Mouse (Mus musculus): Measurements from ENCODE around the gene Egr2. TPM values are rescaled to one million over a fixed set of nuclear protein-coding genes. Genes with fewer than 3 reads are reported as not detected.

Gene Egr2
- polyA plus RNA-seq, 1 experiment = 3.9 TPM

GRCm38 (mm10) chr10:67559765-67560394 lies 24.6 kb downstream of the Egr2 start:
- TF ChIP-seq FLI1 (IDR thresholded peaks at IDR 0.05; ENCODE audit: low read length) = no peak
- TF ChIP-seq GATA1 (IDR thresholded peaks at IDR 0.05; ENCODE audit: borderline replicate concordance, low read length) = no peak
- no peak overlapping the region for H3K4me3 ChIP-seq (replicated peaks)
- no peaks in the 10 kb centered on the region for H3K36me3 ChIP-seq (replicated peaks; ENCODE audit: low read length)
- H3K4me1 ChIP-seq = no peaks in the 10 kb centered on the region
- H3K9me3 ChIP-seq = peaks cover 24% of the 10 kb centered on the region
- H3K27me3 ChIP-seq (replicated peaks) = peaks cover 8% of the 10 kb centered on the region

GRCm38 (mm10) chr10:67561185-67561584 lies 25.9 kb downstream of the Egr2 start:
- TF ChIP-seq GATA1 (IDR thresholded peaks at IDR 0.05; ENCODE audit: borderline replicate concordance, low read length) = no peak
- TF ChIP-seq FLI1 (IDR thresholded peaks at IDR 0.05; ENCODE audit: low read length) = no peak

GRCm38 (mm10) chr10:67564509-67564908 lies 29.2 kb downstream of the Egr2 start:
- Histone ChIP-seq H3K4me3 (replicated peaks) (no peak overlapping the region), H3K27me3 (replicated peaks) (peaks cover 6% of the 10 kb centered on the region), H3K4me1 (peaks cover 5% of the 10 kb centered on the region; the same call in 1 of the 2 replicates), H3K9me3 (no peaks in the 10 kb centered on the region), H3K36me3 (replicated peaks; ENCODE audit: low read length) (no peaks in the 10 kb centered on the region)
- TF ChIP-seq FLI1 (IDR thresholded peaks at IDR 0.05; ENCODE audit: low read length) (no peak), GATA1 (IDR thresholded peaks at IDR 0.05; ENCODE audit: borderline replicate concordance, low read length) (no peak)

More at GRCm38 (mm10) chr10:67561185-67561584, 25.9 kb downstream of the Egr2 start:
- no peak overlapping the region for H3K4me3 ChIP-seq (replicated peaks)
- H3K9me3 ChIP-seq = peaks cover 22% of the 10 kb centered on the region
- peaks cover 8% of the 10 kb centered on the region for H3K27me3 ChIP-seq (replicated peaks)
- no peaks in the 10 kb centered on the region for H3K36me3 ChIP-seq (replicated peaks; ENCODE audit: low read length)
- H3K4me1 ChIP-seq = peaks cover 2% of the 10 kb centered on the region; the same call in 1 of the 2 replicates

GRCm38 (mm10) chr10:67566104-67566503 lies 30.8 kb downstream of the Egr2 start:
- Histone ChIP-seq H3K4me1 (peaks cover 5% of the 10 kb centered on the region; the same call in 1 of the 2 replicates), H3K9me3 (no peaks in the 10 kb centered on the region), H3K27me3 (replicated peaks) (peaks cover 5% of the 10 kb centered on the region), H3K4me3 (replicated peaks) (no peak overlapping the region), H3K36me3 (replicated peaks; ENCODE audit: low read length) (no peaks in the 10 kb centered on the region)
- TF ChIP-seq FLI1 (IDR thresholded peaks at IDR 0.05; ENCODE audit: low read length) = no peak
- TF ChIP-seq GATA1 (IDR thresholded peaks at IDR 0.05; ENCODE audit: borderline replicate concordance, low read length) = no peak

- TF ChIP-seq GATA1 (IDR thresholded peaks at IDR 0.05; ENCODE audit: borderline replicate concordance, low read length) (no peak), FLI1 (IDR thresholded peaks at IDR 0.05; ENCODE audit: low read length) (no peak)
- no peaks in the 10 kb centered on the region for H3K36me3 ChIP-seq (replicated peaks; ENCODE audit: low read length)
- H3K9me3 ChIP-seq = no peaks in the 10 kb centered on the region
- H3K27me3 ChIP-seq (replicated peaks) = peaks cover 3% of the 10 kb centered on the region
- H3K4me3 ChIP-seq (replicated peaks) = no peak overlapping the region
- peaks cover 5% of the 10 kb centered on the region; the same call in 1 of the 2 replicates for H3K4me1 ChIP-seq
These were observed 34.3 kb downstream of the Egr2 start for GRCm38 (mm10) chr10:67569539-67569938.

GRCm38 (mm10) chr10:67571443-67571842 lies 36.2 kb downstream of the Egr2 start:
- no peaks in the 10 kb centered on the region for H3K36me3 ChIP-seq (replicated peaks; ENCODE audit: low read length)
- peaks cover 2% of the 10 kb centered on the region for H3K27me3 ChIP-seq (replicated peaks)
- TF ChIP-seq GATA1 (IDR thresholded peaks at IDR 0.05; ENCODE audit: borderline replicate concordance, low read length) (no peak), FLI1 (IDR thresholded peaks at IDR 0.05; ENCODE audit: low read length) (no peak)
- H3K4me1 ChIP-seq = peaks cover under 1% of the 10 kb centered on the region; the same call in 1 of the 2 replicates
- H3K4me3 ChIP-seq (replicated peaks) = no peak overlapping the region
- H3K9me3 ChIP-seq = no peaks in the 10 kb centered on the region

- Histone ChIP-seq H3K4me1 (no peaks in the 10 kb centered on the region), H3K9me3 (no peaks in the 10 kb centered on the region), H3K4me3 (replicated peaks) (no peak overlapping the region), H3K36me3 (replicated peaks; ENCODE audit: low read length) (no peaks in the 10 kb centered on the region), H3K27me3 (replicated peaks) (peaks cover 2% of the 10 kb centered on the region)
- TF ChIP-seq GATA1 (IDR thresholded peaks at IDR 0.05; ENCODE audit: borderline replicate concordance, low read length) (no peak), FLI1 (IDR thresholded peaks at IDR 0.05; ENCODE audit: low read length) (no peak)
These were observed 38.0 kb downstream of the Egr2 start for GRCm38 (mm10) chr10:67573310-67573709.

GRCm38 (mm10) chr10:67579830-67580229 lies 44.6 kb downstream of the Egr2 start:
- Histone ChIP-seq H3K27me3 (replicated peaks) (no peaks in the 10 kb centered on the region), H3K4me1 (peaks cover 6% of the 10 kb centered on the region), H3K36me3 (replicated peaks; ENCODE audit: low read length) (no peaks in the 10 kb centered on the region), H3K9me3 (0 out of 2 replicates have a peak, but pooled peaks cover 2% of the 10 kb centered on the region), H3K4me3 (replicated peaks) (no peak overlapping the region)
- TF ChIP-seq GATA1 (IDR thresholded peaks at IDR 0.05; ENCODE audit: borderline replicate concordance, low read length) (no peak), FLI1 (IDR thresholded peaks at IDR 0.05; ENCODE audit: low read length) (no peak)

GRCm38 (mm10) chr10:67581698-67582285 lies 46.5 kb downstream of the Egr2 start:
- Histone ChIP-seq H3K4me1 (peaks cover 6% of the 10 kb centered on the region), H3K36me3 (replicated peaks; ENCODE audit: low read length) (no peaks in the 10 kb centered on the region), H3K27me3 (replicated peaks) (no peaks in the 10 kb centered on the region), H3K4me3 (replicated peaks) (no peak overlapping the region), H3K9me3 (0 out of 2 replicates have a peak, but pooled peaks cover 2% of the 10 kb centered on the region)
- TF ChIP-seq GATA1 (IDR thresholded peaks at IDR 0.05; ENCODE audit: borderline replicate concordance, low read length) (no peak), FLI1 (IDR thresholded peaks at IDR 0.05; ENCODE audit: low read length) (no peak)

All from megakaryocyte, embryonic 14.5 days (primary cell).